Mouse (Mus musculus) liver, postnatal 0 days (tissue): ENCODE results near the gene Senp6. TPM values are rescaled to one million over a fixed set of nuclear protein-coding genes. Genes with fewer than 3 reads are reported as not detected.
A peak's percentile ranks its signal among the peaks of the same experiment; 100 is the strongest.

Experiments
- ATAC-seq: fragments of 200-750 bp; cut with Nextera tagmentation; 2 replicates; pipeline ENCODE4 v1.8.0; 2017; ENCODE audit warnings: mild to moderate bottlenecking, moderate library complexity
- DNase-seq: peaks from one replicate; pipeline ENCODE4 v3.0.0-alpha.2; 2016
- H3K27ac ChIP-seq: fragments of 300-500 bp; sonication (generic); 2 replicates; pipeline ENCODE4 v1.5.1; 2014; ENCODE audit warnings: antibody characterized with exemption, moderate library complexity, mild to moderate bottlenecking, low read depth
- H3K27me3 ChIP-seq: fragments of 300-500 bp; sonication (generic); 2 replicates; pipeline ENCODE4 v1.6.1; 2014; ENCODE audit warnings: low read length, control low read depth, mixed read lengths; ENCODE audit not compliant: insufficient read depth
- H3K36me3 ChIP-seq: fragments of 300-500 bp; sonication (generic); replicated peaks from 2 replicates; pipeline ENCODE4 v1.6.1; 2014; ENCODE audit warnings: mild to moderate bottlenecking, control low read depth, low read length, moderate library complexity, mixed read lengths; ENCODE audit not compliant: insufficient read depth
- H3K4me1 ChIP-seq: fragments of 300-500 bp; sonication (generic); 2 replicates; pipeline ENCODE4 v1.6.1; 2014; ENCODE audit warnings: antibody characterized with exemption, mild to moderate bottlenecking, control low read depth; ENCODE audit not compliant: insufficient read depth
- H3K4me2 ChIP-seq: fragments of 300-500 bp; sonication (generic); 2 replicates; pipeline ENCODE4 v1.6.1; 2014; ENCODE audit warnings: low read depth, mild to moderate bottlenecking, low read length, moderate library complexity, mixed read lengths
- H3K4me3 ChIP-seq: fragments of 300-500 bp; sonication (generic); 2 replicates; pipeline ENCODE4 v1.5.1; 2014; ENCODE audit warnings: low read depth, low read length
- H3K9ac ChIP-seq: fragments of 300-500 bp; sonication (generic); replicated peaks from 2 replicates; pipeline ENCODE4 v1.6.1; 2014; ENCODE audit warnings: mild to moderate bottlenecking, moderate library complexity
- H3K9me3 ChIP-seq: fragments of 300-500 bp; sonication (generic); 2 replicates; pipeline ENCODE4 v1.6.1; 2016; ENCODE audit warnings: mild to moderate bottlenecking, control low read depth, low read length, mixed read lengths
- CTCF ChIP-seq: sonication (generic); IDR thresholded peaks from 2 replicates; pipeline ENCODE4 v1.5.1; 2016; ENCODE audit warnings: antibody characterized with exemption, low read depth
- EP300 ChIP-seq: IDR thresholded peaks from 2 replicates; pipeline ENCODE4 v1.6.1; 2016; ENCODE audit warnings: antibody characterized with exemption, low read depth, mild to moderate bottlenecking
- WGBS: fragments of 180-500 bp; shearing (Covaris S2); extraction: QIAGEN DNeasy Blood & Tissue Kit; methylation state at CpG from one replicate; pipeline ENCODE4 v1.1.7; 2014; ENCODE audit not compliant: insufficient replicate concordance; 5-methylcytosine and 5-hydroxymethylcytosine counted together
- polyA plus RNA-seq: library from polyadenylated mRNA; unstranded; fragments of >200 nt; fragmentation: Nextera tagmentation; extraction: Ambion mirVana; gene quantifications from 2 replicates; pipeline ENCODE4 v1.2.1, GENCODE M21; 2015

Senp6 gene
- polyA plus RNA-seq, 1 experiment from 2014 or later = 15.7 TPM

DNA sequence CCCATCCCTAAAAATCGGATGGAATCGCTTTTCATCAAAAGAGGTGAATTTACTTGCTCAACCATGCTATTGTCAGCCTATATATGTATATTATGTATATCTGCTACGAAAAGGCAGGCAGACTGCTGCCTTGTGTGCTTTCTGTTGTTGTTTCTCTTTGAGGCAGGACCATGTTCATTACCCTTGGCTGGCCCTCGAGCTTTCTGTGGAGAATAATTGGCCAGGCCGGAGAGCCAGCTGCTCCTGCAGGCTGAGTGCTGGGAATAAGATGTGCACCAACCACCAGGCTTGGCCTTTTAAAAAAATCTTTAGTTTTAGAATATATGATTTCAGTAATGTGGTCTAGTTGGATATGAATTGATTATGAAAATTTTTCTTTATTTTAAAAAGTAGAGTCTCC, 117.4 kb downstream of the Senp6 start:
- H3K27me3 ChIP-seq = no peaks in the 10 kb centered on the region
- ATAC-seq (no peak), DNase-seq (no peak)
- no peak overlapping the region for H3K9ac ChIP-seq
- H3K27ac ChIP-seq = no peak overlapping the region
- H3K36me3 ChIP-seq = no peaks in the 10 kb centered on the region
- 75% methylated on average over 5 of the region's 5 CpGs for WGBS
- no peak overlapping the region for H3K4me3 ChIP-seq
- no peak overlapping the region for H3K4me2 ChIP-seq
- H3K4me1 ChIP-seq = no peaks in the 10 kb centered on the region
- no peak for TF ChIP-seq CTCF
- no peak for TF ChIP-seq EP300
- no peaks in the 10 kb centered on the region for H3K9me3 ChIP-seq

DNA sequence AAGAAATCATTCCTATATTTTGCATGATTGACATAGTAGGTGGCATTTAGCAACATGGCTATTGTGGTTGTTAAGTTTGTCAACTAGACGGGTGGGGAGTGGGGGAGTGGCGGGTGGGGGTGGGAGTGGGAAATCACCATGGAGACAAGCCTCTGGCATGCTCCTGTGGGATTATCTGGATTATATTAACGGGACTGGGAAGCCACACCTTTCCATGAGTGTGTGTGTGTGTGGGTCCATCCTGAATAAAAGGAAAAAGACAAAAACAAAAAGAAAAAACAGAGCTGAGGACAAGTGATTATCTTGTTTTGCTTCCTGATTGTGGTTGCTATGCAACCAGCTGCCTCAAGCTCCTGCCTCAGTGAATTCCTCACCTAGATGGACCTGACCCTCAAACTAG, 119.0 kb downstream of the Senp6 start:
- Histone ChIP-seq H3K9me3 (no peaks in the 10 kb centered on the region), H3K4me2 (no peak overlapping the region), H3K4me1 (no peaks in the 10 kb centered on the region), H3K27me3 (no peaks in the 10 kb centered on the region), H3K36me3 (no peaks in the 10 kb centered on the region), H3K9ac (no peak overlapping the region), H3K4me3 (no peak overlapping the region), H3K27ac (no peak overlapping the region)
- no peak for ATAC-seq
- WGBS = 53% methylated on average over 3 of the region's 3 CpGs
- no peak for DNase-seq
- no peak for TF ChIP-seq EP300
- TF ChIP-seq CTCF = no peak

DNA sequence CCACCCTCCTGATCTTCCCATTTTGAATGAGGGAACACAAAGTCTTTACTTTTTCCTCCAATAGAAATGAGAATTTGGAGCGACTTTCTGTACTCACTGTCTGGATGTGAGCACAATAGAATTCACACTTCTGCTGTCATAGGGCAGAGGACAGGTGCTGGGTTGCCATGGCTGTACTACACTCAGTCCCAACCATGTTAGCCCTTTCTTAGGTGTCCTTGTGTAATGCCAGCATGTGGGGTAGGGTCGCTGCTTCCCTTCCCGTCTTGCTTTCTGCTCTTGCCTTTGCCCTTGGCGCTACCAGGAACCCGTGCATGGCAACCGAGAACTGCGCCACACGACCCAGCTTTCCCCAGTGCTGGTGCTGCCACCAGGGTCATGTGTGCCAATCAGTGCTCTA, 120.0 kb downstream of the Senp6 start:
- DNase-seq (no peak), ATAC-seq (no peak)
- H3K27ac ChIP-seq = no peak overlapping the region
- H3K4me3 ChIP-seq = no peak overlapping the region
- H3K27me3 ChIP-seq = no peaks in the 10 kb centered on the region
- no peaks in the 10 kb centered on the region for H3K36me3 ChIP-seq
- WGBS = 81% methylated on average over 8 of the region's 8 CpGs
- H3K9ac ChIP-seq = no peak overlapping the region
- no peaks in the 10 kb centered on the region for H3K4me1 ChIP-seq
- TF ChIP-seq EP300 = no peak
- TF ChIP-seq CTCF = no peak
- no peaks in the 10 kb centered on the region for H3K9me3 ChIP-seq
- no peak overlapping the region for H3K4me2 ChIP-seq

DNA sequence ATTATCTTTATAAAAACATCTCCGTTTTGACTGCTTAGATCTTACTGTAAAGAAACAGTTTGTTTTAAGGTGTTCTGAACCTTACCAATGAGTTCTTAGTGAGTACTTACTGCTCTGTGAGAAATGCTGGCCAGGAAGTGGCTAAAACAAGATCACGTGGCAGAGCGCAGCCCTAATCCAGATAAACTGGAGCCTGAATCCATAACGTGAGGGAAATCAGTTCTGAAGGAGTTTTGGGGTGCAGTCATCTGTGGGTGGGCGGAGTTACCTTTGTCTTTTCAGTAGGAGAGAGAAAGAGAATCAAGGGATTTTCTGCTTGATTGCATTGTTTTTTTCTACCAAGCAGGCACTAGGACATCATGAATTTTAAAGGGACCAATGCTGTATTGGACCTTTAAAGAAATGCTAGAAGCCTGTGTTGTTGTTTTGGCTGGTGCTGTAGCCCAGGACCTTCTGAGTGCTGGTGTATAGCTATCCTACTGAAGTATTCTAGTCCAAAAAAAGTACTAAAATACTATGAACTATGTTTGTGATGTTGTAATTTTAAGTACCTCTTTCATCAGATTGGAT, 121.7 kb downstream of the Senp6 start:
- Histone ChIP-seq H3K9me3 (no peaks in the 10 kb centered on the region), H3K9ac (no peak overlapping the region), H3K4me3 (no peak overlapping the region), H3K36me3 (no peaks in the 10 kb centered on the region), H3K27me3 (no peaks in the 10 kb centered on the region), H3K4me2 (no peak overlapping the region), H3K4me1 (no peaks in the 10 kb centered on the region), H3K27ac (no peak overlapping the region)
- WGBS = 64% methylated on average over 5 of the region's 5 CpGs
- no peak for ATAC-seq
- no peak for DNase-seq
- TF ChIP-seq EP300 = no peak
- TF ChIP-seq CTCF = no peak

DNA sequence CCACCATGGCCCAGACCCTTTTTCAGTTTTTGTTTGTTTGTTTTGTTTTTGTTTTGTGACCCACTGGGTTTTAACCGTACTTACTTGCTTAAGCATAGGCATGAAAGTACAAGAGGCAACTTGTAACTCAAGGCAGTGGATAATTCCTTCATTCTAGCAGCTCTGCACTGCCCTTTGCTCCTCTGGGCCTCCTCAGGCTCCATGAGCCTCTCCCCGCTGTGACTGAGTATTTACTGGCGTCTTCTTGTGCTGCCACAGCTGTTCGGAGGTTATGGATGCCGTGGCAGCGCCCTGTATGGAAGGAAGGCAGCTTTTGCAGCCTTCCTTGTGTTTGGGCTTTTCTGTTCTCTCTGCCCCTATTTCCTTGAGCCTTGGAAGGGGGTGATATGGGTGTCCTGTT, 124.5 kb downstream of the Senp6 start:
- DNase-seq = no peak
- Histone ChIP-seq H3K27me3 (no peaks in the 10 kb centered on the region), H3K9ac (no peak overlapping the region), H3K36me3 (no peaks in the 10 kb centered on the region), H3K4me3 (no peak overlapping the region), H3K4me1 (0 out of 2 replicates have a peak, but pooled peaks cover 2% of the 10 kb centered on the region), H3K9me3 (no peaks in the 10 kb centered on the region), H3K4me2 (no peak overlapping the region), H3K27ac (no peak overlapping the region)
- WGBS = 76% methylated on average over 6 of the region's 6 CpGs
- no peak for TF ChIP-seq CTCF
- TF ChIP-seq EP300 = no peak
- no peak for ATAC-seq

DNA sequence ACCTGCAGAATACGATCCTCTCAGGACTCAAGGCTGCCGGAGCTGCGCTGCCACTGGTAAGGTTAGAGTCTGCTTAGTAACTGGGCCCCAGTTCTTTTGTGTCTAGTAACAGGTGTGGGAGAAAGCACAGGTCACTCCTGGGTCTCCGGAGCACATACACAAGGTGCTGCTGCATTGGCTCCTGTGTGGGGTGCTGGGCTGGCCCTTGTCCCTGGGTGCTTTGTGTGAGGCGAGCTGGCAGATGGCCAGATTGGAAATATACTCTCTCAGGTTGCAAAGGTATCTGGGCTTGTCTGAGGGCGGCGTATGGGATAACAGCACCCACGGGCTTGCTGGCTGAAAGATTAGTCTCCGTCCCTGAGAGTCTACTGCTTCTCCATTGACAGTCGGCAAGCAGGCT, 125.6 kb downstream of the Senp6 start:
- Histone ChIP-seq H3K9ac (no peak overlapping the region), H3K9me3 (no peaks in the 10 kb centered on the region), H3K4me1 (0 out of 2 replicates have a peak, but pooled peaks cover 2% of the 10 kb centered on the region), H3K4me3 (no peak overlapping the region), H3K36me3 (no peaks in the 10 kb centered on the region), H3K27me3 (no peaks in the 10 kb centered on the region), H3K4me2 (no peak overlapping the region), H3K27ac (no peak overlapping the region)
- no peak for ATAC-seq
- no peak for TF ChIP-seq EP300
- no peak for TF ChIP-seq CTCF
- DNase-seq = peak; percentile 26
- 64% methylated on average over 10 of the region's 10 CpGs for WGBS

DNA sequence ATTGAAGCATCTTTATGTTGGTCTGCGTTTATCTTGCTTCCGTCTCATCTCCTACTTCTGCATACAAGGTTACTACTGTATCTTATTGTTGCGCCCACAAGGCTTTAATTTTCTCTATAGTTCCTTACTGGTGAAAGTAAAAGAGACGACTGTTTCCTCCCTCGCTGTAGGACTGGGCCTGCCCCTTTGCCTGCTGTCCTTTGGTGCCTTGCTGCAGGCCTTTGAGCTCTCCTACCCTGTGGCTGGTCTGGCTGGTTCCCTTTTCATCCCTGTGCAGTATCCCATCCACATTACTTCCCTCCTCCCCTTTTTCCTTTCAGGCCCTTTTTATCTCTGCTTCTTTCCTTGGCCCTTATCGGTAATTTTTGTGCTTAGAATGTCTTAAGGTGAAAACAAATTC, 127.7 kb downstream of the Senp6 start:
- no peaks in the 10 kb centered on the region for H3K27me3 ChIP-seq
- H3K4me2 ChIP-seq = no peak overlapping the region
- 75% methylated on average over 6 of the region's 6 CpGs for WGBS
- no peaks in the 10 kb centered on the region for H3K36me3 ChIP-seq
- no peak overlapping the region for H3K27ac ChIP-seq
- TF ChIP-seq CTCF (no peak), EP300 (no peak)
- H3K9ac ChIP-seq = no peak overlapping the region
- ATAC-seq (no peak), DNase-seq (no peak)
- H3K4me1 ChIP-seq = 0 out of 2 replicates have a peak, but pooled peaks cover 2% of the 10 kb centered on the region
- no peak overlapping the region for H3K4me3 ChIP-seq
- H3K9me3 ChIP-seq = no peaks in the 10 kb centered on the region

Other genes starting within 250 kb of the Senp6 start
- gene Filip1, start 54.1 kb upstream of the Senp6 start, polyA plus RNA-seq = 0.99 and 1.2 TPM in 2 replicates
- 3.2 and 4.4 TPM in 2 replicates for gene Myo6, start 98.1 kb downstream of the Senp6 start, polyA plus RNA-seq